Mouse (Mus musculus) bone marrow, adult 2 months (tissue): ENCODE data around the gene Fgf10.

Source experiments
- CTCF ChIP-seq: fragments of 200-500 bp; IDR thresholded peaks from 2 replicates; pipeline ENCODE4 v1.5.1; 2011; ENCODE audit warnings: low read length, control low read depth; ENCODE audit not compliant: control insufficient read depth, insufficient read depth
- POLR2A ChIP-seq: fragments of 200-500 bp; IDR thresholded peaks from 2 replicates; pipeline ENCODE4 v1.6.1; 2011; ENCODE audit warnings: low read depth, mild to moderate bottlenecking, control low read depth, low read length, borderline replicate concordance; ENCODE audit not compliant: control insufficient read depth

- TF ChIP-seq CTCF (no peak), POLR2A (no peak)
Measured at GRCm38 (mm10) chr13:118664901-118665300, 4.7 kb upstream of the Fgf10 start.
